Mouse (Mus musculus) midbrain, embryonic 10.5 days (tissue): Measurements from ENCODE around the gene Nsun3. TPM values are rescaled to one million over a fixed set of nuclear protein-coding genes. Genes with fewer than 3 reads are reported as not detected.
"Not testable (repeated sequence)": the region's sequence is repeated elsewhere in the genome, so short reads cannot be mapped to it uniquely, and the experiment has no call there.

Source experiments
- DNase-seq: peaks from one replicate; pipeline ENCODE4 v3.0.0-alpha.2; 2017; ENCODE audit warnings: low spot score
- H3K27ac ChIP-seq: fragments of 300-500 bp; sonication (generic); replicated peaks from 2 replicates; pipeline ENCODE4 v1.5.1; 2016; ENCODE audit warnings: mild to moderate bottlenecking
- H3K27me3 ChIP-seq: fragments of 300-500 bp; sonication (generic); 2 replicates; pipeline ENCODE4 v1.6.1; 2016; ENCODE audit warnings: low read depth, mild to moderate bottlenecking; ENCODE audit not compliant: poor library complexity, severe bottlenecking
- H3K36me3 ChIP-seq: fragments of 300-500 bp; sonication (generic); 2 replicates; pipeline ENCODE4 v1.6.1; 2016; ENCODE audit warnings: mild to moderate bottlenecking, moderate library complexity
- H3K4me1 ChIP-seq: fragments of 300-500 bp; sonication (generic); 2 replicates; pipeline ENCODE4 v1.6.1; 2016
- H3K4me3 ChIP-seq: fragments of 300-500 bp; sonication (generic); 2 replicates; pipeline ENCODE4 v1.5.1; 2016; ENCODE audit warnings: mild to moderate bottlenecking, moderate library complexity
- H3K9me3 ChIP-seq: fragments of 300-500 bp; sonication (generic); replicated peaks from 2 replicates; pipeline ENCODE4 v1.6.1; 2016; ENCODE audit warnings: mild to moderate bottlenecking
- WGBS: fragments of 180-500 bp; shearing (Covaris S2); methylation state at CpG from one replicate; pipeline ENCODE4 v1.1.7; 2016; 5-methylcytosine and 5-hydroxymethylcytosine counted together
- microRNA-seq: library from miRNA; unstranded; fragments of <30 nt; microRNA quantifications from one replicate; pipeline ENCODE4, GENCODE M21; 2017
- polyA plus RNA-seq: library from polyadenylated mRNA; unstranded; fragments of >200 nt; fragmentation: Nextera tagmentation; extraction: Ambion mirVana; gene quantifications from 2 replicates; pipeline ENCODE4 v1.2.1, GENCODE M21; 2016

The Nsun3 gene
- polyA plus RNA-seq, 1 experiment from 2014 or later: 7.8 TPM

DNA sequence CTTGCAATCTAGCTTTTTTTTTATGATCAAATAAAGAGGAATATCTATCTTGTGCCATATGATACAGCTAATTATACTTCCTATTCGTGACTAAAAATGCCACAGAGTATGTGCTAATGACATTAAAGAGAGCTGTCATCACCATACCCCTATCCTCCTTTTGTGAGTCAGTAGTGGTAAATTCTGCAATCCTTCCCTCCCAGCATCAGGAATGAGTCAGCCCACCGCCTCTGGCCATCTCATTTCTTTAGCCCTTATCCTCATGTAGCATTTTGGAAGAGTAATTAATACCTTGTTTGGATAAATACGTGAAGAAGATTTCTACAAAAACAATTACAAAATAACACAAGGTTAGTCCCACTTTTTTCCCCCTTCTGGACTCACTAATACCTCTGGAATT lies 56.8 kb downstream of the Nsun3 start:
- Histone ChIP-seq H3K4me1 (no peaks in the 10 kb centered on the region), H3K9me3 (no peaks in the 10 kb centered on the region; the same call in 1 of the 2 replicates), H3K27ac (no peak overlapping the region), H3K4me3 (no peak overlapping the region), H3K27me3 (no peaks in the 10 kb centered on the region), H3K36me3 (peaks cover 6% of the 10 kb centered on the region; the same call in 1 of the 2 replicates)
- WGBS: 83% methylated on average over 3 of the region's 3 CpGs
- DNase-seq: no peak

DNA sequence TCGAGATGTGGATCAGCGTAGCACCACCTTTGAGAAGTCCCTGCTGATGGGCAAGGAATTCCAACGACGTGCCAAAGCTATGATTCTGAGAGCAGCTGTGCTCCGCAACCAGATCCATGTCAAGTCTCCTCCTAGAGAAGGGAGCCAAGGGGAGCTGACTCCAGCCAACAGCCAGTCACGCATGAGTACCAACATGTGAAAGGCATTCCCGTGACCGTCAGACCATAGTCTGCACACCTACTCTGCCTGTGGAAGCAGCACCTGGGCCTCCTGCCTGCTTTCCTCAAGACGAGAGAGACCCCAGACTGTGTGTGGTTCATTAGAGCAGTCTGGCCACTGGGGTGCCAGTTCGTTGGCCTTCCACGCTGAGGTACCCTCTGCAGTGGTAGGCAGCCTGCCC lies 68.4 kb downstream of the Nsun3 start:
- 90% methylated on average over 9 of the region's 11 CpGs for WGBS

DNA sequence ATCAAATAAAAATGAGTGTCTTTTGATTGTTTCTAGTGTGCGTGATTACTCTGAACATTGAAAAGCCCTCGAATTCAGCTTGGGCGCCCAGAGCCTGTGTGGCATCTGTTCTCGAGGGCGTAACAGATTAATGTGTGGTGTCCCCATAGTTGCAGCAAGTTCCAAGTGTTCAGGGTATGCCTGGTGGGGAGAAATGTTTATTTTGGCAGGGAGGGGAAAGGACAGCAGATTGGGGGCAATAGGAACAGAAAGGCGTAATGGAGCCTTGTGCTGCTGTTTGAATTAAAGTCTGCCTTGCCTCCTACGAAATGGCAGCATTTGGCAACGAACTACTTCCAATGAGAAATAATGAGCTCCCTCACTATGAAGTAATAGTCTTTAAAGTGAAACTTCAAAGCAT lies 96.2 kb downstream of the Nsun3 start:
- Histone ChIP-seq H3K27ac (no peak overlapping the region), H3K4me3 (no peak overlapping the region), H3K36me3 (no peaks in the 10 kb centered on the region), H3K27me3 (no peaks in the 10 kb centered on the region), H3K9me3 (no peaks in the 10 kb centered on the region), H3K4me1 (no peaks in the 10 kb centered on the region)
- WGBS: 93% methylated on average over 8 of the region's 8 CpGs
- DNase-seq: no peak

More for the DNA sequence above, 68.4 kb downstream of the Nsun3 start:
- not testable (repeated sequence) for H3K4me3 ChIP-seq, H3K27ac ChIP-seq, DNase-seq, H3K4me1 ChIP-seq, H3K36me3 ChIP-seq, H3K27me3 ChIP-seq, H3K9me3 ChIP-seq

DNA sequence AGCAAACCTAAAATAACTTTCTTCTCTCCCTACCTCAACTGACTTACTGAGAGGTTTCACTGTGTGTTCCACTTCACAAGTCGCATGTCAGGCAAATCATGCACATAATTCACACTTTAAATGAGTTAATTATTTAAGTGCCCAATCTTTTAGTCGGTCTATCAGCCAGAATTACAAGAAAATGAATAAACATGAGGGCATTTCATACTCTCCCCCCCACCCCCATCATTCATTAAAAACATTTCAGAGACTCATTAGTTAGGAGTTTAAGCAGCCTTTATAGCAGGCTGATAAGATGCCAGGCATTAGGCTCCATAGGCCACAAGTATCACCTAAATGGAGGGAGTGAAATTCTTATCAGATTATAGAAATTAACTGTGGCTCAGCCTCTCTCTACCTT lies 100.5 kb downstream of the Nsun3 start:
- Histone ChIP-seq H3K27me3 (no peaks in the 10 kb centered on the region), H3K27ac (no peak overlapping the region), H3K36me3 (no peaks in the 10 kb centered on the region), H3K4me3 (no peak overlapping the region), H3K4me1 (no peaks in the 10 kb centered on the region), H3K9me3 (no peaks in the 10 kb centered on the region)
- 75% methylated on average over 2 of the region's 2 CpGs for WGBS
- DNase-seq: no peak

DNA sequence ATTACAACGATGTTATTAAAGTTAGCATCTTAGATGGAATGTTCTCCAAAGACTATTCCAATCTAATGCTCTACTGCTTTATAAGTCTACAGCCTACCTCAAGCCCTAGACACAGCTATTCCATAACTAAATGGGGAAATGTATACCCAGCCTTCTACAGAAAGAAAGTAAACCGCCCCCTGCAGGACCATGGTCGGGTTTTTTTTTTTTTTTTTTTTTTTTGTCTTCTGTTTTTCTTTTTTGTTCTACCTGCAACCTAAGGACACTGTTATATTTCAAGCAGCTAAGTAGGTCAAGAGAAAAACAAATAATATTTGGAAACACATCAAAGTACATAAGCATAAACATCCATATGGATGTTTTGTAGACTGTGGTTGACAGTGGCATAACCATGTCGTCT lies 101.1 kb downstream of the Nsun3 start:
- H3K36me3 ChIP-seq: no peaks in the 10 kb centered on the region
- no peak overlapping the region for H3K27ac ChIP-seq
- no peak for DNase-seq
- H3K4me3 ChIP-seq: no peak overlapping the region
- no peaks in the 10 kb centered on the region for H3K4me1 ChIP-seq
- no peaks in the 10 kb centered on the region for H3K9me3 ChIP-seq
- H3K27me3 ChIP-seq: no peaks in the 10 kb centered on the region
- 82% methylated on average over 4 of the region's 4 CpGs for WGBS

Small RNA genes within 50 kb of the gene (microRNA-seq; reads per million reads assigned to microRNA genes)
- not detected for gene Gm25986

Other genes starting within 250 kb of the Nsun3 start
- gene Stx19, start 27.9 kb upstream of the Nsun3 start, polyA plus RNA-seq: 0.30 and 0.36 TPM in 2 replicates
- gene Arl13b, start 60.2 kb upstream of the Nsun3 start, polyA plus RNA-seq: 16.0 and 17.0 TPM in 2 replicates
- gene Pros1, start 67.5 kb upstream of the Nsun3 start, polyA plus RNA-seq: 19.2 and 19.6 TPM in 2 replicates